Mouse (Mus musculus) layer of hippocampus, postnatal 36 days (tissue): Measurements from ENCODE around the gene Wfdc1. TPM values are rescaled to one million over a fixed set of nuclear protein-coding genes. Genes with fewer than 3 reads are reported as not detected.

Experiments
- DNase-seq, 2 experiments: peaks; one replicate each; pipeline ENCODE4 v3.0.0; 2022
- total RNA-seq, 2 experiments: library from RNA; stranded (reverse); gene quantifications; 2 replicates each; pipeline ENCODE4 v1.2.3; 2021

Gene Wfdc1
- total RNA-seq, 2 experiments from 2014 or later, result 7.8 to 9.2 TPM

- no peak for DNase-seq
These were observed 28.5 kb downstream of the Wfdc1 start for GRCm38 (mm10) chr8:119694696-119695095.

- no peak for DNase-seq
These were observed 31.0 kb downstream of the Wfdc1 start for GRCm38 (mm10) chr8:119697163-119697562.

GRCm38 (mm10) chr8:119698960-119699359 is 32.8 kb downstream of the Wfdc1 start:
- no peak for DNase-seq

DNA sequence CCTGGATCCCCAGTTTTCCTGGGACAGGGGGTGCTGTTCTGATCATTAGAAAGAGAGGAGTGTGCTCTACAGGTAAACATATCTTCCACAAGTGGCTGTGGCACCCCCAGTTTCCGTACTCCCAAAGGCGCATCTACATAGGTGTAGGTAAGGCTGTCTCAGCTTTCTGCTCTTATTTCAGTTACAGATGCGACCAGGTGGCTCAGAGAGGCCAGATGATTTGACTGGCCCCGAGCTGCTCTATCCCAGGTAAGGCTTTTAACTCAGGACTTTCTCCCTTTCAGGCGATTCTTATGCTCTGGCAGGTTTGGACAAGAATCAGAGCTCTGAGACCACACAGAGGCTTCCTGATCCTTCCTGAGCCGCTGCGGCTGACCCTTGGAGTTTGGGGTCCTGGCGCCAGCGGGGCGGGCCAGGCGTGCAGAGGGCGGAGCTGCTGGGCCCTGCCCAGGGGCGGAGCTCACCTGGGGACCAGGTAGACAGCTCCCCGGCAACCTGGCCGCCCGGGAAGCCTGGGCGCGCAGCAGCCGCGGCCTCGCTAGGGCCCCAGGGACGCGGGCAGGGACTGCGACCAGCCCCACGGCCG is 33.5 kb downstream of the Wfdc1 start, which contains the start of gene Atp2c2:
Atp2c2 (plus strand) TSS at position 461 of the 586 bp plus-strand sequence.
- no peak for DNase-seq

DNA sequence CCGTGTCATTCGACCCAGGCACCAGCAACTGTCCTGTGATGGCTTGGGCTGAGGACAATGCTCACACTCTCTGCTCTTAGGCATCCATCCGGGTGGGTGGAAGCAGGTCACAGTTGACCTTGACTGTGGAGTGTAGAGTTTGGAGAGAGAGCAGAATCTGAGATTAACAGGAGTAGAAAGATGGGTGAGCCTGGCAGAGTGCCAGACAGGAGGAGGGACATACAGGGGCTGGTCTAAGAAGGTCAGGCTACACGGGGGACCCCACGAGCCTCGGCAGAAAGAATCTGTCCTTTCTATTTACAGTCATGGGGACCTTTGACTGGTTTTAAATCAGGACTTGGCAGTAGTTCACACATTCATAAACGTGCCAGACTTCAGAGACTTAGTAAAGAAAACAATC is 36.8 kb downstream of the Wfdc1 start:
- DNase-seq, result no peak

GRCm38 (mm10) chr8:119707146-119707545 is 41.0 kb downstream of the Wfdc1 start:
- DNase-seq, result no peak

GRCm38 (mm10) chr8:119708471-119708870 is 42.3 kb downstream of the Wfdc1 start:
- no peak for DNase-seq

- DNase-seq, result no peak
These were observed 42.9 kb downstream of the Wfdc1 start for GRCm38 (mm10) chr8:119708878-119709702.

DNA sequence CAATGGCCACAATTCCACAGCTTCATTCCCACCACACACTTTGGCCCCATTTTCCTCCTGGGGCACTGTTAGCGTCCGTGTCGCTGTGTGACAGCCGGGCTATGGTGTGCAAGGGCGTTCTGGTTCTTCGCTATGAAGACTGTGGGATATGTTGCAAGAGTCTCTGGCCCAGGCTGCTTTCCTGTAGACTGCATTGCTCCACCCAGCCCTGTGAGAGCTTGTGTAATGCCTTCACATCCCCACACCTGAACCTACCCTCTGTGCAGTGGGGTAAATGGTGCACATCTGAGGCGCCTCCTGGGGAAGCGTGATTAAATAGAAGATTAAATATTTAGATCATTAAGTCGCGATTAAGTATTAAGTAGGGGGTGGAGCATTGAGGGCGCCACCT is 43.5 kb downstream of the Wfdc1 start:
- no peak for DNase-seq

DNA sequence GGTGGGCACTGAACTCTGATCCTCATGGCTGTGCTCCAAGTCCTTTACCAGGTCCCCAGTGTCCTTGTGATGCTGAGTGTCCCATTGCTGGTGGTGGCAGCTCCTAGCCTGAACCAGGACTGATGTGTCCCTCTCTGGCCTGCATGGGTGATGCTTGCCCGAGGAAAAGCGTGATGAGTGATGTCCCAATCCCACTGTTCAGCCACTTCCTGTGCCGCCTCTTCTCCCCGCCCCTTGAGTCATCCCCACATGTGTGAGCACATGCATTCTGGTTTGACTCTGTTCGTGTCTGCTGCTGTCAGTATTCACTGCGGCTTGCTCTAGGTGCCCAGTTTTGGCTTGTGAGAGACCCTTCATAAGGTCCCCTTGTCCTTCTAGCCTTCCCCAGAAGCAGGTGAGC is 46.1 kb downstream of the Wfdc1 start:
- DNase-seq, result no peak

- DNase-seq, result no peak
These were observed 47.3 kb downstream of the Wfdc1 start for GRCm38 (mm10) chr8:119713421-119713820.

DNA sequence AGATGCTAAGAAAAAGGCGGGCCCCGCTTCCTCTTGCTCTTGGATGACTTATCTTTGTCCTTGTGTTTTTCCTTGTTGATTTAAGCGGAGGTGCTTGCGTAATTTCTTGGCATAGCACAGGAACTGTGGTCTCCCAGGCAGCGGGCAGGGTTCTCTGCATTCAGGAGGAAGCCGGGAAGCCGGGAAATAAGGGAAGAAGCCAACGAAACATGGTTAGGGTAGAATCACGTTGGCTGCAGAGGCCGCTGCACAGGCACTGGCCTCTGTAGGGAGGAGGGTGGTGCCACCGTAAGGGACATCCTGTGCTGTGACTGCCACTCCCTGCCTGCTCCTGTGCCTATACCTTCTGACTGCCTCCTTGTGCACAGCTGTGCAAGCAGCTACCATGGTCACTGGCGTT is 49.1 kb downstream of the Wfdc1 start:
- DNase-seq, result no peak

DNA sequence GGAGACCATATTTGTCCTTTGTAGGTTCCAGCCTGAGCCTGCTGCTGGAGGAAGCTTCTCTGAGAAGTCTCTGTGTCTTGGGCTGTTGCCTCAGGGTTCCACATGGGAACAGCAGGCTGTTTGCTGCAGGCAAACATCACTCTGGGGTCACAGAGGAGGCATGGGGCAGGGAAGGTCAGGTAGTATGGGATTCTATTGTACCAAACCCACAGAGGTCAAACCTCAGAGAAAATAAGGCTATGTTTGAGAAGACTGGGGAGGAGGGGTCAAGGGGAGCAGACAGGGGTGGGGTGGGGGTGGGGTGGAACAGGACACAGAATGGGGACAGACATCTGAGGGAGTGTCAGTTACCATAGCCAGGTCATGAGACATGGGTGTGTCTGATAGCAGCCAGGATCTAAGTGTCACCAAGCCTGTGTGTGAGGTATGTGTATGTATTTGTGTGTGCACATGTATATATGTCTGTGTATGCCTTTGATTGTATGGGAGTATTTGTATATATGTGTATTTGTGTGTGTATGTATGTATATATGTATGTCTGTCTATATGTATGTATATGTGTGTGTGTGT is 50.6 kb downstream of the Wfdc1 start:
- no peak for DNase-seq

GRCm38 (mm10) chr8:119717765-119718164 is 51.6 kb downstream of the Wfdc1 start:
- no peak for DNase-seq

DNA sequence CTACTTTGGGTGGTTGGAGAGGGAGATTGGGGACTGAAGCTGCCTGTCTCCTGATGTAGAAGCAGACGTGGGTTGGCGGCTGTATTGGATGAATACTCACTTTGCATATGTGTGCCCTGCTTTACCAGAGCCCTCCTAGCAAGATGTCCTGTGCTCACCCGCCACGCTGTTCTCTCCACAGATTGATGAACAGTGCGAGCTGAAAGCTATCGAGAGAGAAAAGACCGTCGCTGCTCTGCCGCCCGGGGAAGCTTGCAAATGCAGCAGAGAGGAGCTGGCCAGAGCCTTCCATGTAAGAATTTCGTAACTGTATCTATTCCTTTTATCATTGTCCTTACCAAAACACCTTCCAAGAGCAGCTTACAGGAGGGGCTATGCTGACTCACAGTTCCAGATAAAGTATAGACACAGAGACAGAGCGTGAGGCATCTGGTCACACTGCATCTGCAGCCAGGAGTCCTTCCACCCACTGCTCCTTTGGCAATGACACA is 52.9 kb downstream of the Wfdc1 start:
- DNase-seq, result peak; percentile 29 to 39

DNA sequence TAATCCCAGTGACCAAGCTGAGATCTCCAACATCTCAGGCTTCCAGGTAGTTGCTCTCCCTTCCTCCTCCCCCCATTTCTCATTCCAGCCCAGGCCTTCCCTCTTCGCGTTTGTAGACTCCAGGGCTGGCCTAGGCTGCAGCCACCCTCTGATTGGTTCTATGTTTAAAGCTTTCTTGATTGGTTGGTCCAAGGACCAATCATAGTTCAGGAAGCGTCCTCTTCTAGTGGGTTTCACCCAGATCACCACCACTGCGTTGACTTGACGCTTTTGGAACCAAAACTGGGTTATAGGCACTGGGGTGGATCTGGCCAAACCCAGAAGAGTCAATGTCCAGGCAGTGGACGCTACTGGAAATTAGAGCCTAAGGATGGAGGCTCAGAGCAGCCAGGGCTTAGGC is 56.2 kb downstream of the Wfdc1 start:
- DNase-seq, result no peak

DNA sequence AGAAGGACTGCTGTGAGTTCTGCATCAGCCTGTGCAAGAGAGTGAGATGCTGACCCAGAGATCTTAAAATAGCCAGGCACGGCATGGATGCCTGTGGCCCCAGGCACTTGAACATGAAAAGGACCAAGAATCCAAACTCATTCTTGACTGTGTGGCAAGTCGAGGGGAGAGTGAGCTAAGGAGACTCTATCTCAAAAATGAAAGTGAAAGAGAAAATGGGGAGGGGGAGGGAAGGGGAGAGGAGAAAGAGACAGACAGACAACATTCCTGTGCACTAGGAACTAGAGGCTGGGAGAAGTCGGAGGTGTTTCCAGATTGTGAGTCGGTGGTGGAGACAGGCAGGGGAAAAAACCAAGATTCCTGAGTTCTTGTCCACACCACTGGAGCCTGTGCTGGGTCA is 57.5 kb downstream of the Wfdc1 start:
- DNase-seq, result no peak

- DNase-seq, result no peak
These were observed 58.4 kb downstream of the Wfdc1 start for GRCm38 (mm10) chr8:119724596-119724995.

GRCm38 (mm10) chr8:119727093-119727492 is 60.9 kb downstream of the Wfdc1 start:
- no peak for DNase-seq

DNA sequence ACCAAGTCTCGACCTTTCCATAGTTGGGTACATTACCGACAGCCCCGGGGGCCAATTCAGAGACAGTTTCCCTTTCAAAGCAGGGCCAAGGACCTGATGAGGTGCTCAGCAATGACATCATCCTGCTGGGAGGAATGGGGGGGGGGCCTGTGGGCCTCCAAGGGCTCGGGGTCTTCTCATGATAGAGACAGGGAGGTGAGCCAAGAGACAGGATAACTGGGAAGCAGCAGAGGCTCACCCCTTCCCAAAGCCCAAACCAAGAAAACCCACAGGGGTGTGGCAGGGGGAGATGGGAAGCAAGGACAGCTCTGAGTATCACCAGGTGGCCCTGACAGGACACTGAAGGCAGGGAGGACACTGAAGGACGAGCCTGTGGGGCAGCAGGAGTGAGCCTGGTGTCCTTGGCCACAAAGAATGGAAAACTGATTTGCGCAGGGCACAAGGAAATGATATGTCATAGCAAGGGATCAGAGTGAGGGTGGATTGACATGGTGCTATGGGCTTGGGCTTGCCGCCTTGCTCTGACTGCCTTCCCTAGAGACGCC is 62.3 kb downstream of the Wfdc1 start:
- DNase-seq, result no peak

- no peak for DNase-seq
These were observed 65.9 kb downstream of the Wfdc1 start for GRCm38 (mm10) chr8:119732072-119732471.

DNA sequence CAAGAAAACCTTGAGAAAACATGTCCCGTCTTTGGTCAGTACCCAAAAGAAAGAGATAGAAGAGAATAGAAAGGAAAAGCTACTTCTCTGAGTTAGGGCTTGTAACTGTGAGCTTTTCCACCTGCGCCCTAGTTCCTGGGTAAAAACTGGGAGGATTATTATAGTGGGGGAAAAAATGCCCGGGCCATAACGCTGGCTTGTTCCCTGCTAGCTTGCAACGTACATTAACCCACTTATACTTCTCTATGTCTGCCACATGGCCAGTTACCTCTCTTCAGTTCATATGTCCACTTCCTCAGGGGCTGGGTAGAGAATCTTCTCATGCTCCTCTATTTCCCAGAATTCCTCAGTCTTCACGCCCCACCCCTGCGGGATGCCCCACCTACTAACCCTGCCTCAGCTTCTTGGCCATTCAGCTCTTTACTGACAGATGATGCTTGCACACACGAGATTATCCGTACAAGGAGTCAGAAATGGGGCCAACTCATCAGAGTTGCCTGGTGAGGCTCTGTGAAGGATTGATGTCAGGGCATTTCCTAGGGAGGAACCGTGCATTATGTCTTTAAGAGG is 70.3 kb downstream of the Wfdc1 start:
- DNase-seq, result no peak
